Mouse (Mus musculus) limb, embryonic 12.5 days (tissue): ENCODE measurements around the gene Zfp235. TPM values are rescaled to one million over a fixed set of nuclear protein-coding genes. Genes with fewer than 3 reads are reported as not detected.

Experiments
- polyA plus RNA-seq: library from polyadenylated mRNA; unstranded; fragments of >200 nt; fragmentation: Nextera tagmentation; extraction: Ambion mirVana; gene quantifications from 2 replicates; pipeline ENCODE4 v1.2.1, GENCODE M21; 2016

The Zfp235 gene
- polyA plus RNA-seq, 1 experiment from 2014 or later: 17.5 TPM

Other genes starting within 250 kb of the Zfp235 start
- not detected in 2 replicates for gene Vmn1r178, start 242.2 kb upstream of the Zfp235 start, polyA plus RNA-seq
- not detected in 2 replicates for gene Vmn1r179, start 207.2 kb upstream of the Zfp235 start, polyA plus RNA-seq
- not detected in 2 replicates for gene Vmn1r180, start 183.5 kb upstream of the Zfp235 start, polyA plus RNA-seq
- gene Vmn1r181, start 159.6 kb upstream of the Zfp235 start, polyA plus RNA-seq: not detected in 2 replicates
- not detected in 2 replicates for gene V1rd19, start 132.5 kb upstream of the Zfp235 start, polyA plus RNA-seq
- gene Vmn1r183, start 80.9 kb upstream of the Zfp235 start, polyA plus RNA-seq: not detected in 2 replicates
- gene Zfp180, start 52.2 kb upstream of the Zfp235 start, polyA plus RNA-seq: 27.7 and 29.7 TPM in 2 replicates
- 5.8 and 6.9 TPM in 2 replicates for gene Zfp112, start 21.9 kb upstream of the Zfp235 start, polyA plus RNA-seq
- 6.0 and 6.4 TPM in 2 replicates for gene Zfp114, start 40.9 kb downstream of the Zfp235 start, polyA plus RNA-seq
- 12.3 and 12.5 TPM in 2 replicates for gene Zfp111, start 77.3 kb downstream of the Zfp235 start, polyA plus RNA-seq
- gene Zfp109, start 103.4 kb downstream of the Zfp235 start, polyA plus RNA-seq: 7.1 and 7.5 TPM in 2 replicates
- 4.2 and 4.8 TPM in 2 replicates for gene Zfp108, start 120.6 kb downstream of the Zfp235 start, polyA plus RNA-seq
- 10.0 and 12.0 TPM in 2 replicates for gene Zfp93, start 136.3 kb downstream of the Zfp235 start, polyA plus RNA-seq
- gene Zfp61, start 167.1 kb downstream of the Zfp235 start, polyA plus RNA-seq: 57.6 and 61.1 TPM in 2 replicates
- 15.6 and 15.9 TPM in 2 replicates for gene Zfp94, start 182.5 kb downstream of the Zfp235 start, polyA plus RNA-seq
- 0.25 TPM in 1 of 2 replicates, not detected in the other for gene Tescl, start 199.8 kb downstream of the Zfp235 start, polyA plus RNA-seq
- gene Lypd5, start 215.0 kb downstream of the Zfp235 start, polyA plus RNA-seq: not detected in 2 replicates
- 2.1 and 2.8 TPM in 2 replicates for gene Kcnn4, start 236.1 kb downstream of the Zfp235 start, polyA plus RNA-seq